Mouse (Mus musculus): Measurements from ENCODE around the gene Nsun3. TPM values are rescaled to one million over a fixed set of nuclear protein-coding genes. Genes with fewer than 3 reads are reported as not detected.
A peak's percentile ranks its signal among the peaks of the same experiment; 100 is the strongest.
"Not testable (repeated sequence)": the region's sequence is repeated elsewhere in the genome, so short reads cannot be mapped to it uniquely, and the experiment has no call there.

Gene Nsun3
- polyA plus RNA-seq, 1 experiment from 2014 or later = 12.5 TPM

DNA sequence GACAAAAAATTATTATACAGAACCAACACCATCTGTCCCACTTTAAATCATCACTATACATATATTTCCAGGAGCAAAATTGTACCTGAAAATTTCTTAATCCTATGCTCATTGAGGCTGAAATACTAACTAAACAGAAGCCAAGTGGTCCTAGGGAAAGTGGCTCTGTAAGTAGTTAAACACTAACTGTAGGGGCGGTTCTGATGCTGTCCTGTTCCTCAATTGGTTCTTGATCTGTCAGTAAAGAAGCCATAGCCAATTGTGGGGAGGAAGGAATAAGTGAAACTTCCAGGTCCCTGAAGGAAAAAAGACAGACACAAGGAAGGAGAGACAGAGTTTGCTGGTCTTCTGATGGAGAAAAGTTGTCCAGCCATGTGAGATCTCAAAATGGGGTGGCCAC lies 52.3 kb downstream of the Nsun3 start:
- H3K4me3 ChIP-seq (replicated peaks) = no peak overlapping the region
- no peaks in the 10 kb centered on the region for H3K9me3 ChIP-seq
- no peaks in the 10 kb centered on the region for H3K27me3 ChIP-seq
- H3K9ac ChIP-seq = no peak overlapping the region
- H3K4me1 ChIP-seq = no peaks in the 10 kb centered on the region
- H3K27ac ChIP-seq = no peak overlapping the region
- 92% methylated on average over 1 of the region's 1 CpGs for WGBS
- no peak for ATAC-seq (ENCODE audit: low FRiP score)
- no peak overlapping the region for H3K4me2 ChIP-seq
- peaks cover 9% of the 10 kb centered on the region; the same call in 1 of the 2 replicates for H3K36me3 ChIP-seq (replicated peaks)

DNA sequence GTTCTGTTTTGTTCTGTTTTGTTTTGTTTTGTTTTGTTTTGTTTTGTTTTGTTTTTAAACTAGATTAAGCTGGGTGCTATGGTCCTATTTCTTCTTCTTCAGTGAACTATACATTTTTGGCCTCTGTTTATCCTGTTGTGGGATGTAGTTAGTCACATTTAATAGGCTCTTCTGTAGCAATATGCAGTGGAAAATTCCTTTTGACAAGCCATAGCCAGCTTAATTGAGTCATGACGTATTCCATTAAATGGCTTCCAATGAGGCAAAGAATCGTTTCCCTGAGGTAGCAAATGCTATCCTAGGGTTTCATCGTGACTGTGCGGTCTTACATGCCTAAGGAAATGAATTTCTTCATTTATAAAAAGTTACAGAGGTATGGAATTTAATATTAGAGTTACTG lies 56.3 kb downstream of the Nsun3 start:
- H3K9ac ChIP-seq = no peak overlapping the region
- H3K4me3 ChIP-seq (replicated peaks) = no peak overlapping the region
- H3K4me1 ChIP-seq = no peaks in the 10 kb centered on the region
- no peak for ATAC-seq (ENCODE audit: low FRiP score)
- H3K9me3 ChIP-seq = no peaks in the 10 kb centered on the region
- H3K36me3 ChIP-seq (replicated peaks) = peaks cover 8% of the 10 kb centered on the region; the same call in 1 of the 2 replicates
- no peak overlapping the region for H3K4me2 ChIP-seq
- no peaks in the 10 kb centered on the region for H3K27me3 ChIP-seq
- H3K27ac ChIP-seq = no peak overlapping the region
- WGBS = 81% methylated on average over 4 of the region's 4 CpGs

DNA sequence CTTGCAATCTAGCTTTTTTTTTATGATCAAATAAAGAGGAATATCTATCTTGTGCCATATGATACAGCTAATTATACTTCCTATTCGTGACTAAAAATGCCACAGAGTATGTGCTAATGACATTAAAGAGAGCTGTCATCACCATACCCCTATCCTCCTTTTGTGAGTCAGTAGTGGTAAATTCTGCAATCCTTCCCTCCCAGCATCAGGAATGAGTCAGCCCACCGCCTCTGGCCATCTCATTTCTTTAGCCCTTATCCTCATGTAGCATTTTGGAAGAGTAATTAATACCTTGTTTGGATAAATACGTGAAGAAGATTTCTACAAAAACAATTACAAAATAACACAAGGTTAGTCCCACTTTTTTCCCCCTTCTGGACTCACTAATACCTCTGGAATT lies 56.8 kb downstream of the Nsun3 start:
- no peaks in the 10 kb centered on the region for H3K27me3 ChIP-seq
- ATAC-seq (ENCODE audit: low FRiP score) = no peak
- 81% methylated on average over 3 of the region's 3 CpGs for WGBS
- no peak overlapping the region for H3K9ac ChIP-seq
- H3K4me3 ChIP-seq (replicated peaks) = no peak overlapping the region
- H3K9me3 ChIP-seq = no peaks in the 10 kb centered on the region
- H3K27ac ChIP-seq = no peak overlapping the region
- no peaks in the 10 kb centered on the region for H3K4me1 ChIP-seq
- no peak overlapping the region for H3K4me2 ChIP-seq
- peaks cover 4% of the 10 kb centered on the region; the same call in 1 of the 2 replicates for H3K36me3 ChIP-seq (replicated peaks)

DNA sequence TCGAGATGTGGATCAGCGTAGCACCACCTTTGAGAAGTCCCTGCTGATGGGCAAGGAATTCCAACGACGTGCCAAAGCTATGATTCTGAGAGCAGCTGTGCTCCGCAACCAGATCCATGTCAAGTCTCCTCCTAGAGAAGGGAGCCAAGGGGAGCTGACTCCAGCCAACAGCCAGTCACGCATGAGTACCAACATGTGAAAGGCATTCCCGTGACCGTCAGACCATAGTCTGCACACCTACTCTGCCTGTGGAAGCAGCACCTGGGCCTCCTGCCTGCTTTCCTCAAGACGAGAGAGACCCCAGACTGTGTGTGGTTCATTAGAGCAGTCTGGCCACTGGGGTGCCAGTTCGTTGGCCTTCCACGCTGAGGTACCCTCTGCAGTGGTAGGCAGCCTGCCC lies 68.4 kb downstream of the Nsun3 start:
- not testable (repeated sequence) for H3K27me3 ChIP-seq; H3K9me3 ChIP-seq; H3K27ac ChIP-seq; ATAC-seq (ENCODE audit: low FRiP score); H3K4me1 ChIP-seq; H3K36me3 ChIP-seq (replicated peaks); H3K4me2 ChIP-seq; H3K4me3 ChIP-seq (replicated peaks); H3K9ac ChIP-seq
- WGBS = 90% methylated on average over 9 of the region's 11 CpGs

DNA sequence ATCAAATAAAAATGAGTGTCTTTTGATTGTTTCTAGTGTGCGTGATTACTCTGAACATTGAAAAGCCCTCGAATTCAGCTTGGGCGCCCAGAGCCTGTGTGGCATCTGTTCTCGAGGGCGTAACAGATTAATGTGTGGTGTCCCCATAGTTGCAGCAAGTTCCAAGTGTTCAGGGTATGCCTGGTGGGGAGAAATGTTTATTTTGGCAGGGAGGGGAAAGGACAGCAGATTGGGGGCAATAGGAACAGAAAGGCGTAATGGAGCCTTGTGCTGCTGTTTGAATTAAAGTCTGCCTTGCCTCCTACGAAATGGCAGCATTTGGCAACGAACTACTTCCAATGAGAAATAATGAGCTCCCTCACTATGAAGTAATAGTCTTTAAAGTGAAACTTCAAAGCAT lies 96.2 kb downstream of the Nsun3 start:
- ATAC-seq (ENCODE audit: low FRiP score) = peak; percentile 41; the same call in 1 of the 2 replicates
- no peak overlapping the region for H3K27ac ChIP-seq
- no peaks in the 10 kb centered on the region for H3K27me3 ChIP-seq
- no peaks in the 10 kb centered on the region for H3K36me3 ChIP-seq (replicated peaks)
- 69% methylated on average over 8 of the region's 8 CpGs for WGBS
- H3K4me2 ChIP-seq = no peak overlapping the region
- H3K9me3 ChIP-seq = no peaks in the 10 kb centered on the region
- no peaks in the 10 kb centered on the region for H3K4me1 ChIP-seq
- no peak overlapping the region for H3K4me3 ChIP-seq (replicated peaks)
- no peak overlapping the region for H3K9ac ChIP-seq

DNA sequence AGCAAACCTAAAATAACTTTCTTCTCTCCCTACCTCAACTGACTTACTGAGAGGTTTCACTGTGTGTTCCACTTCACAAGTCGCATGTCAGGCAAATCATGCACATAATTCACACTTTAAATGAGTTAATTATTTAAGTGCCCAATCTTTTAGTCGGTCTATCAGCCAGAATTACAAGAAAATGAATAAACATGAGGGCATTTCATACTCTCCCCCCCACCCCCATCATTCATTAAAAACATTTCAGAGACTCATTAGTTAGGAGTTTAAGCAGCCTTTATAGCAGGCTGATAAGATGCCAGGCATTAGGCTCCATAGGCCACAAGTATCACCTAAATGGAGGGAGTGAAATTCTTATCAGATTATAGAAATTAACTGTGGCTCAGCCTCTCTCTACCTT lies 100.5 kb downstream of the Nsun3 start:
- WGBS = 21% methylated on average over 2 of the region's 2 CpGs

DNA sequence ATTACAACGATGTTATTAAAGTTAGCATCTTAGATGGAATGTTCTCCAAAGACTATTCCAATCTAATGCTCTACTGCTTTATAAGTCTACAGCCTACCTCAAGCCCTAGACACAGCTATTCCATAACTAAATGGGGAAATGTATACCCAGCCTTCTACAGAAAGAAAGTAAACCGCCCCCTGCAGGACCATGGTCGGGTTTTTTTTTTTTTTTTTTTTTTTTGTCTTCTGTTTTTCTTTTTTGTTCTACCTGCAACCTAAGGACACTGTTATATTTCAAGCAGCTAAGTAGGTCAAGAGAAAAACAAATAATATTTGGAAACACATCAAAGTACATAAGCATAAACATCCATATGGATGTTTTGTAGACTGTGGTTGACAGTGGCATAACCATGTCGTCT lies 101.1 kb downstream of the Nsun3 start:
- WGBS = 78% methylated on average over 4 of the region's 4 CpGs
- H3K9ac ChIP-seq = no peak overlapping the region
- H3K9me3 ChIP-seq = no peaks in the 10 kb centered on the region
- no peak overlapping the region for H3K4me3 ChIP-seq (replicated peaks)
- ATAC-seq (ENCODE audit: low FRiP score) = no peak
- no peak overlapping the region for H3K27ac ChIP-seq
- no peaks in the 10 kb centered on the region for H3K27me3 ChIP-seq
- no peaks in the 10 kb centered on the region for H3K4me1 ChIP-seq
- H3K36me3 ChIP-seq (replicated peaks) = no peaks in the 10 kb centered on the region
- H3K4me2 ChIP-seq = no peak overlapping the region

More for the DNA sequence above, 100.5 kb downstream of the Nsun3 start:
- Histone ChIP-seq H3K9me3 (no peaks in the 10 kb centered on the region), H3K27me3 (no peaks in the 10 kb centered on the region), H3K4me3 (replicated peaks) (no peak overlapping the region), H3K9ac (no peak overlapping the region), H3K27ac (no peak overlapping the region), H3K4me2 (no peak overlapping the region), H3K36me3 (replicated peaks) (no peaks in the 10 kb centered on the region), H3K4me1 (no peaks in the 10 kb centered on the region)
- peak; percentile 47; the same call in 1 of the 2 replicates for ATAC-seq (ENCODE audit: low FRiP score)

Small RNAs within 50 kb of the gene (microRNA-seq; reads per million reads assigned to microRNA genes)
- gene Gm25986 = not detected

Other genes starting within 250 kb of the Nsun3 start
- 0.64 TPM in 2 replicates for gene Stx19, start 27.9 kb upstream of the Nsun3 start, polyA plus RNA-seq (2016; fragmentation: Nextera tagmentation; extraction: Ambion mirVana)
- gene Arl13b, start 60.2 kb upstream of the Nsun3 start, polyA plus RNA-seq (2016; fragmentation: Nextera tagmentation; extraction: Ambion mirVana) = 17.1 and 18.8 TPM in 2 replicates
- 13.0 and 13.1 TPM in 2 replicates for gene Pros1, start 67.5 kb upstream of the Nsun3 start, polyA plus RNA-seq (2016; fragmentation: Nextera tagmentation; extraction: Ambion mirVana)